In genomic region chr9:103304927-103305326, GRCm38 (mm10) we compare ENCODE assay signal across 8 mouse cellular contexts. TPM values are rescaled to one million over a fixed set of nuclear protein-coding genes. Genes with fewer than 3 reads are reported as not detected.
DNase-seq lines count a peak whose midpoint lies in the region; ATAC-seq and TF ChIP-seq lines count a peak whose summit lies in the region.

1300017J02Rik (minus strand) TSS chr9:103305082.
Topbp1 (plus strand) TSS chr9:103305215.

- TF ChIP-seq POLR2A in heart, adult 2 months (IDR thresholded peaks at IDR 0.05; ENCODE audit: insufficient read depth, low read depth, low read length), result peak; percentile 99

- peaks cover 20% of the 10 kb centered on the region for H3K4me1 ChIP-seq in embryonic facial prominence, embryonic 13.5 days
- no peaks in the 10 kb centered on the region for H3K4me1 ChIP-seq in heart, adult 2 months (ENCODE audit: control insufficient read depth, insufficient read depth, low read length)
- H3K4me1 ChIP-seq in limb, embryonic 13.5 days, result peaks cover 20% of the 10 kb centered on the region
- H3K4me1 ChIP-seq in midbrain, embryonic 16.5 days (ENCODE audit: control insufficient read depth, insufficient read depth, low read length), result peaks cover 13% of the 10 kb centered on the region

- H3K4me3 ChIP-seq in embryonic facial prominence, embryonic 13.5 days, result peak within 1 kb of the TSS; percentile 93
- H3K4me3 ChIP-seq in heart, adult 2 months, result peak within 1 kb of the TSS; percentile 84
- peak within 1 kb of the TSS; percentile 82 for H3K4me3 ChIP-seq in limb, embryonic 13.5 days
- H3K4me3 ChIP-seq in midbrain, embryonic 16.5 days (ENCODE audit: low read depth, low read length), result peak within 1 kb of the TSS; percentile 80

- peak within 1 kb of the TSS; percentile 90 for H3K27ac ChIP-seq in embryonic facial prominence, embryonic 13.5 days
- H3K27ac ChIP-seq in heart, adult 2 months, result peak within 1 kb of the TSS; percentile 84
- H3K27ac ChIP-seq in limb, embryonic 13.5 days, result peak within 1 kb of the TSS; percentile 89
- peak within 1 kb of the TSS; percentile 85 for H3K27ac ChIP-seq in midbrain, embryonic 16.5 days (ENCODE audit: low read length)

- peak within 1 kb of the TSS; percentile 76 for H3K4me2 ChIP-seq in embryonic facial prominence, embryonic 13.5 days
- H3K4me2 ChIP-seq in limb, embryonic 13.5 days (replicated peaks), result peak within 1 kb of the TSS; percentile 78
- H3K4me2 ChIP-seq in midbrain, embryonic 16.5 days (ENCODE audit: low read length), result peak within 1 kb of the TSS; percentile 90

- no peaks in the 10 kb centered on the region for H3K79me2 ChIP-seq in heart, adult 2 months (replicated peaks; ENCODE audit: control insufficient read depth, insufficient read depth, low read length)

- TF ChIP-seq EP300 in heart, adult 2 months (IDR thresholded peaks at IDR 0.05; ENCODE audit: insufficient read depth, low read depth, low read length), result no peak

- H3K9me3 ChIP-seq in embryonic facial prominence, embryonic 13.5 days, result no peaks in the 10 kb centered on the region
- H3K9me3 ChIP-seq in limb, embryonic 13.5 days, result no peaks in the 10 kb centered on the region
- H3K9me3 ChIP-seq in midbrain, embryonic 16.5 days (replicated peaks; ENCODE audit: control insufficient read depth, low read length, poor library complexity, severe bottlenecking), result no peaks in the 10 kb centered on the region

- no peaks in the 10 kb centered on the region for H3K27me3 ChIP-seq in embryonic facial prominence, embryonic 13.5 days
- H3K27me3 ChIP-seq in heart, adult 2 months (ENCODE audit: control insufficient read depth, insufficient read depth, low read length), result no peaks in the 10 kb centered on the region
- no peaks in the 10 kb centered on the region for H3K27me3 ChIP-seq in limb, embryonic 13.5 days
- no peaks in the 10 kb centered on the region for H3K27me3 ChIP-seq in midbrain, embryonic 16.5 days (ENCODE audit: control insufficient read depth, insufficient read depth, low read depth, low read length)

- no peak for TF ChIP-seq CTCF in heart, adult 2 months (IDR thresholded peaks at IDR 0.05)

- peak; percentile 90 for DNase-seq in 3134 (ENCODE audit: extremely low read depth, insufficient read length, low spot score)
- peak; percentile 95 to 97 for DNase-seq in adrenal gland, postnatal 36 days
- DNase-seq in heart, adult 2 months, result peak; percentile 94 to 96
- DNase-seq in kidney, adult 8-10 months, result peak; percentile 86 to 88
- DNase-seq in spleen, postnatal 10 days (ENCODE audit: low spot score in 2 of 2), result peak; percentile 85 to 95

- ATAC-seq in embryonic facial prominence, embryonic 13.5 days (ENCODE audit: insufficient number of reproducible peaks, insufficient read depth, low FRiP score, low TSS enrichment, low read depth), result peak; percentile 94
- peak; percentile 98 for ATAC-seq in limb, embryonic 13.5 days (ENCODE audit: low FRiP score, low read depth)
- peak; percentile 99 for ATAC-seq in midbrain, embryonic 16.5 days

- WGBS in embryonic facial prominence, embryonic 13.5 days, result under 1% methylated on average over 49 of the region's 49 CpGs
- WGBS in heart, adult 2 months, result under 1% methylated on average over 49 of the region's 49 CpGs
- under 1% methylated on average over 49 of the region's 49 CpGs for WGBS in limb, embryonic 13.5 days
- under 1% methylated on average over 41 of the region's 49 CpGs for WGBS in midbrain, embryonic 16.5 days

- peaks cover 16% of the 10 kb centered on the region for H3K36me3 ChIP-seq in embryonic facial prominence, embryonic 13.5 days
- H3K36me3 ChIP-seq in heart, adult 2 months (ENCODE audit: control insufficient read depth, insufficient read depth, low read length), result peaks cover 2% of the 10 kb centered on the region
- H3K36me3 ChIP-seq in limb, embryonic 13.5 days, result peaks cover 23% of the 10 kb centered on the region
- H3K36me3 ChIP-seq in midbrain, embryonic 16.5 days (ENCODE audit: control insufficient read depth, insufficient read depth, low read length), result 0 out of 2 replicates have a peak, but pooled peaks cover 2% of the 10 kb centered on the region

- intact Hi-C loops in heart, adult 2 months (cut with DNase I), result loop anchor here (5.0 to 10.0 kb wide), 5 partner anchors 62 to 670 kb away; partner anchors contain the start of gene Cdv3

- peak within 1 kb of the TSS; percentile 94 for H3K9ac ChIP-seq in embryonic facial prominence, embryonic 13.5 days
- H3K9ac ChIP-seq in heart, adult 2 months (ENCODE audit: low read depth, low read length), result peak within 1 kb of the TSS; percentile 87
- H3K9ac ChIP-seq in limb, embryonic 13.5 days, result peak within 1 kb of the TSS; percentile 89
- peak within 1 kb of the TSS; percentile 80 for H3K9ac ChIP-seq in midbrain, embryonic 16.5 days (ENCODE audit: low read depth, low read length)

RNA-seq across cellular contexts. Expression of gene 1300017J02Rik, which starts in this region (rescaled TPM):
- total RNA-seq in adrenal gland, postnatal 36 days (2021), result under 1 TPM; 0.40 to 0.46 TPM
- 1.9 and 3.0 TPM in 2 replicates for polyA plus RNA-seq in embryonic facial prominence, embryonic 13.5 days (2015; fragmentation: Nextera tagmentation; extraction: Ambion mirVana)
- total RNA-seq in heart, adult 2 months (2021), result under 1 TPM in 1 of 2 experiments, not detected in 1; 0.16 TPM
- polyA plus RNA-seq in heart, adult 2 months (2012; rRNA removed), result 0.18 TPM in 1 of 2 replicates, not detected in the other
- 2.5 and 3.0 TPM in 2 replicates for polyA plus RNA-seq in limb, embryonic 13.5 days (2015; fragmentation: Nextera tagmentation; extraction: Ambion mirVana)
- 1.3 TPM in 1 of 2 replicates, not detected in the other for polyA plus RNA-seq in midbrain, embryonic 16.5 days (2015; fragmentation: Nextera tagmentation; extraction: Ambion mirVana)

RNA-seq across cellular contexts. Expression of gene Topbp1, which starts in this region (rescaled TPM):
- total RNA-seq in adrenal gland, postnatal 36 days (2021), result 10 to 100 TPM; 27.7 to 28.0 TPM
- polyA plus RNA-seq in embryonic facial prominence, embryonic 13.5 days (2015; fragmentation: Nextera tagmentation; extraction: Ambion mirVana), result 68.1 and 74.2 TPM in 2 replicates
- total RNA-seq in heart, adult 2 months (2021), result 10 to 100 TPM in 1 of 2 experiments, 1 to 10 TPM in 1; 7.6 to 12.2 TPM
- polyA plus RNA-seq in heart, adult 2 months (2012; rRNA removed), result 4.1 and 6.8 TPM in 2 replicates
- 70.8 and 73.2 TPM in 2 replicates for polyA plus RNA-seq in limb, embryonic 13.5 days (2015; fragmentation: Nextera tagmentation; extraction: Ambion mirVana)
- polyA plus RNA-seq in midbrain, embryonic 16.5 days (2015; fragmentation: Nextera tagmentation; extraction: Ambion mirVana), result 14.0 and 19.4 TPM in 2 replicates

Comparison
In these comparisons a context has a peak if more than half of its experiments do, and no peak if none do; other contexts are left out.
1. Peak in every context shown above with its lines: DNase-seq, ATAC-seq, H3K4me3 ChIP-seq and H3K27ac ChIP-seq.